Mouse (Mus musculus): ENCODE measurements around the gene Tiprl.

The Tiprl gene

DNA sequence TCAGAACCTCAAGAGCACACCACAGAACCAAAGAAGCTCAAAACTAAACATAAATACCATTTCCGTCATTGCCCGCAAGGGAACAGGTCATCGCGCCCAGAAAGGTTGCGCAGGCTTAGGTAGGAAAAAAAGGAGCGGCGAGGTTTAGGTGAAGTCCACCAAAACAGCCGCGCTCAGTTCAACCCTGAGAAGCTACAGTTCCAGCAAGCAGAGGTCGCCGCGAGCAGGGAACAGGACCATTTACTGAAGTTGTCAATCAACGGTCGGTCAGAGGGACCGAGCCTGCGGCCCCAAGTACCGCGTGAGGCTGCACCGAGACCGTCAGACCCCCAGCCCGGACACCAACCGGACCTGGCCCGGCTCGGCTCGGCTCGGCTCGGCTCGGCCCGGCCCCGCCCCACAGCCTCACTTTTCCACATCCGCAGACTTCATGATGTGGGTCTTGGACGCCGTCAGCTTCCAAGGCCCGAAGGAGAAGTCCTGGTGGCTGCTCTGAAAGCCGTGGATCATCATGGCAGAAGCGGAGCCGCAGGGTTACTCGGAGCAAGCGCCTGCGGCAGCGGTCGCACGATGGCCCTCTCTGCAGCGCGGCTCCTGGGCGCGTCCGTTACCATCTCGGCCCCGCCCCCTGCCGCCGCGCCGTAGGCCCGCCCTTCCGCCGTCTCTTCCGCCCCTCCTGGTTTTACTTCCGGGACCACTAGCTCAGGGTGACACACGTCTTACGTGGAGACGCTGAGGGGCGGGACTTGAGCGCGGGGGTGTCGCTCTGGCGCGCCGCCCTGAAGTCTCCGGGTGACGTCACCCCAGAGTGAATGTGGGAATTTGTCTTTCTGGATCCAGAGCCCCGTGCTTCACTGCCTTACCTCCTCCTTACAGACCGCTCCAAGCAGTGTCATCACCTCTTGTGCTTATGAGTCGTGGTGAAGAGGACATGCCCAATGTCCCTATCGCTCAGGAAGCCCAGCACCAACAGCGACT, at the start of gene Tiprl:
Gene Tiprl, minus strand, starts transcription at position 676 of the 978 bp plus-strand sequence.
- DNase-seq (ENCODE audit: low read depth) = peak; percentile 98

DNA sequence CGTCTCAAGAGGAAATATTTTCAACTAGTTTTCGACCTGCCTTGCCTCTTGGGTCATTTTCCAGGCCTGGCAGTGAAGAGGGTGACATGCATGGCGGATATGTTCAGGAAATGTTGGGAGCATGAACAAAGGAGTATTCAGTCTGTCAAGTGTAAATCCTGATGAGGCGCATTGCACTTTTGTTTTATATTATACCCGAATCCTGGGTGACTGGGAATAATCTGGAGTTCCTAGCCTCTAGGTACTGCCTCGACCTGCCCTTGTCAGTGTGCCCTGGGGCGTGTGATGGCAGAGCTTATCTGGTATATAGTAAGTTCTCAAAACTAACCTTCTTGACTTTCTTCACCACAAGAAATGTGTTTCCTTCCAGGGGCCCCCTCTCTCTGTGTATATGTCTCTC, 47.3 kb upstream of the Tiprl start:
- DNase-seq (ENCODE audit: low read depth) = no peak

DNA sequence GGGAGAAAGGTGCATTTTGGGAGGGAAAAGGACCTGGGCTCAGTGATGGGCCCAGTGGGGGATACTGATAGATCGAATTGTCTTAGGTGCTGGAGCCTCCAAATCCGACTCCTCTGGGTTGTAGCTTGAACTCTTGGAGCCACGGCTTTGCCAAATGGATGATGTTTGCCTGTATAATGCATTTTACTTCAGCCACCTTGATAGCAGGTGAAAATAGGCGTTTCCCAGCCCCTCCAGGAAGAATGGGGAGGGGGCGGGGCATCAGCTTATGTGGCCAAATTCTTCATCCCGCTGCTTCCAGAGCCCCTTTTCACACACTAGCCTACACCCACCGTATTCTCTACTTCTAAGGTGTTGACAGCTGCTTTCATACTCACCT, 46.2 kb upstream of the Tiprl start:
- no peak for DNase-seq (ENCODE audit: low read depth)

DNA sequence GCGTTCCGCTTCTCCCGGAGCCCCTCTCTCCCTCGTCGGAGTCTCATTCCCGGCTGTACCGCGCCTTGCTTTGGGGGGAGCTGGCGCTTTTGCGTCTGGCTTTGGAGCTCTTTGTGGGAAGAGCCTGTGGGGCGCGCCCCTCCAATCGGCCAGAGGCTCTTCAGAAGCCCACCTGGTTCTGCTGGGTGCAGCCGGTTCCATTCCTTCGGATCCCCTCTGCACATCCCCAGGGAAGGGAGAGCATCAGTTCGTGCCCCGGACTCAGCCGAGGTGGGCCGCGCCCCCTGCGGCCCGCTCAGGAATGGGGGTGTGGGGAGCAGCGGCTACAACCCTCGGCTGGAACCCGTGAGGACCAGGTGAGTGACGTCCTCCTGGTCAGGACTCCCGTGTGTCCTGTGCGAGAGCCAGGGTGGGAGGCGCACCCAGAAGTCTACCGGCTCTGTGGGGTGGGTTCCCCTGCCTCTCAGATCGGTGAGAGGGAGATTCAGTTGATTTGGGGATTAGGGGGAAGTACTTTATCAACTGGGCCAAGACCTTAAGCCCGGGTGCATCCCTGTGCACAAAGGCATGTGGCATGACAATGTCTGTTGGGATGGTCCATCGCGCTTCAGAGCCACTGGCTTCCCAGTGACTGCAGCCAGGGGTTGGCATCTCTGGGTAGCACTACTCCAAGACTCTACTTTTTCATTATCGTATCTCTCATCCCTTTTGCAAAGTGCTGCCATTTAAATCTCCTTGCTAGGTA, 45.6 kb upstream of the Tiprl start:
- no peak for DNase-seq (ENCODE audit: low read depth)

DNA sequence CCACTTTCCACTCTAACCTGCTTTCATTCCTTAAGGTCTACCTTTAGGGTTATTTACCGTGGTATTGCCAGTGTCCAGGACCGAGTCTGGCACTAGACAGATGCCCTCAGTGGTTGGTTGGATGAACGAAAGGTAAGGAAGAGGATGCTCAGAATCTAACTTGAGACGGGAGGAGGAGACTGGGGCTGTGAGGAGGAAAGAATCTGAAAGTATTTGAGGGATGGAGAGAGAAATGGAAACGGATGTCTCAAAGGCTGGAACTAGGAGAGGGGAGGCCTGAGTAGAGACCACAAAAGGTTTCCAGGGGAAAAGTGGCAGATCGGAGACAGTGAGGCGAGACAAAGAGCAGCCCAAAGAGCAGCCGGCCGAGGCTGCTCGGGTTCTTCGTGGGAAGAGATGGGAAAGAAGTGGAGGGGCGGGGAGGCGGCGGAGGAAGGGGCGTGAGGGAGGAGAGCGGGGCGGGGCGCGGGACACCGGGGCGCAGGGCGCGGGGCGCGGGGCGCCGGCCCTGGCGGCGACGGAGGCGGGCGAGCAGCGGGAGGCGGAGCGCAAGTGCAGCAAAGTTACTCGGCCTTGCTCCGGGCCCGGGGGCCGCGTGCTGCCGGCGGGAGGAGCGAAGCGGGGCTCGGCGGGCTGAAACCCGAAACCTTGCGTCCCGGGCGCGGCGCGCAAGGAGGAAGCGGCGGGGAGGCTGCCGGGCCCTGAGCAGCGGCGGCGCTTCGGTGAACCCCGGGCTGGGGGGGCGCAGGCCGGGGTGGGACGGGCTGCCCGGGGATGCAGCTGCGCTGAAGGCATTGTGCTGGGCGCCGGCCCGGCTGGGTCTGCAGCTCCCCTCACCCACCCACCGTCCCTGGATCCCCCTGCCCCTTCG, 44.8 kb upstream of the Tiprl start:
- DNase-seq (ENCODE audit: low read depth) = peak; percentile 18

DNA sequence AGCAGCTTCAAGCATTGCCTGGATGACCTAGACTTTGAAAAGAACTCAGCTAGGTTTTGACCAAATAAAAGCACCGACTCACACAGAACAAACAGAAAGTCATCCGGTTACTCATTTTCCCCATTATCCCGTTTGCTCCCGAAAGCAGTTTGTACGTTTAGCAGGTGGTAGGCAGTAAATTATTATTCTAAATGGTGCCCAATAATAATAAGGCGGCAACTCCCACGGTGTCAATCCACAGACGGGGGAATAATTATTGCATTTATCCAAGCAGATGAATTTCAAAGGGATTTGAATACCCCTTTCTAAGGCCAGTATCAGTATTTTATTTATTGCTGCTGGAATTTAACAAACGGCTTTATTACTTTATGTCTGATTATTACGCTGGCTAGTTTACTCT, 43.9 kb upstream of the Tiprl start:
- no peak for DNase-seq (ENCODE audit: low read depth)

DNA sequence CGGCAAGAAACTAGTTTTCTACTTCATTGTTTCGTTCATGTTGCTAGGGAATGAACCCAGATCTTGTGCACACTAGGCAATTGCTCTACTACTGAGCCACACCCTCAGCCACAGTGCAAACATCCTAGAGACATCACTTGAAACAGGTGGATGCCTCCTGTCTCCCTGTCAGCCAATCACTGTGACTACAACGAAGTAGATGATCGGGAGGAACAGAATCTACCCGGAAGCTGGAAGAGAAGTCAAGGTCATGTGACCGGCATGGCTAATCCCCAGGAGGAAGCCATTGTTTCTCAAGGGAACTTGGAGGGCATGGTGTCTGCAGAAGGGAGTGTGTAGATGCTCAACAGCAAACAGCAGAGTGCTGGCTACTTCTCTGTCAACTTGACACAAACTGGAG, 38.1 kb upstream of the Tiprl start:
- DNase-seq (ENCODE audit: low read depth) = no peak

DNA sequence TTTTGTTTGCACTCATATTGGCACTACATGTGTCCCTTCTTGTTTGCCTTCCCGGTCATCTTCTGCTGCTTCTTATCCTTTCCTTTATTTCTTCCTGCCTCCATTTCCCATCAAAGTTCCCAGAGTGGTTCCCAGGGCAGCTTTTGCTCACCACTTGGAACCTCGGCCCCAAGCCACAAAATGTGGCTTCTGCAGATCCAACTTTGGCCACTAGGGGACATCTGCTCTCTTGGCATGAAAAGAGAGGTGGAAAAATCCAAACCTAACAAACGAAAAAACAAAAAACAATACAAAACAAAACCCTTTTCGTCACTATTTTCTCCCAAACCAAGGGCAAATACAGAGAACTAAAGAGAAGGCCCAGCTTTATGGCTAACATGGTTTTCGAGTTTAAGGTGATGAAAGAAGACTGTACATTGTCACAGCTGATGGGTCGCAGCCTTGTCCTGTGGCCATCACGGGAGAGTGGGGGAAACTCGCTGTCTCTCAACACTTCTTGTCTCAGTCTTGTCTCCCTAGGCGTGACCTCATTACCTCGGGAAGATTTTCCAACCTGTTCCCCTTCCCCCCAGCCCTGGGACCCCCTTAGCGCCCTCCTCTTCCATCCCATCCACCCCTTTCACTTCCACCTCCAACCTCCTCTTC, 15.4 kb upstream of the Tiprl start:
- DNase-seq (ENCODE audit: low read depth) = peak; percentile 75

DNA sequence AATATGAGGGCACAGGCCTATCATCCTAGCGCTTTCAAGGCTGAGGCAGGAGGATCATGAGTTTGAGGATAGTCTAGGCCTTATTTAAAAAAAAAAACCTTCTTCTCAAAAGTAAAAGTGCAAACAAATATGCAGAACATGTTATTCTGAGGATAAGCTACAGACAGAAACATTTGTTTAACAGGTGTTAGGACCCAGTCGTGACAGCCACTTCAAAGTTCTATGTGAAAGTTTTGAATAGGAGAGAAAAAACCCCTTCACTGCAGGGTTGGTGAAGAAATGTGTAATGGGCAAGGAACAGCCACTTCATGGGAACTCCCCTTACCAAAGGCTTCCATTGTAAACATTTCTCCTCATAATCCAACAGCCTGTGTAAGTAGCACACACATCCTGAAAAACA, 13.8 kb upstream of the Tiprl start:
- DNase-seq (ENCODE audit: low read depth) = no peak

DNA sequence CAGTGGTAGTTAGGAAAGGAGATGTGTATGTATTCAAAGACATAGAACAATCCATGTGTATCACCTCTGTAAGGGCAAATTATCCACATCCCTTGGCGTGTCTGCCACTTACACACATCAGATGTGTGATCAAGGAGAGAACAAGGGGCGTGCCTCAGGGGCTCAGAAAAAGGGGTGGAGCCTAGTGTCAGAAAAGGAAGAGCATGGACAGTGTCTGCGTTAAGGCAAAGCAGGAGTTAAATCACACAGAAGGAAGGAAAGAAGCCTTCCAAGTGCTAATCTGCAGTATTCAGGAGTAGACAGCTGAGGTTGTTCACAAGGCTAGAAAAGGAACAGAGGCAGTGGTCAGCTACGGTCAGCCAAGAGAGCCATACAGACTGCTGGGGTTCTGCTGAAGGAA, 12.0 kb upstream of the Tiprl start:
- no peak for DNase-seq (ENCODE audit: low read depth)

DNA sequence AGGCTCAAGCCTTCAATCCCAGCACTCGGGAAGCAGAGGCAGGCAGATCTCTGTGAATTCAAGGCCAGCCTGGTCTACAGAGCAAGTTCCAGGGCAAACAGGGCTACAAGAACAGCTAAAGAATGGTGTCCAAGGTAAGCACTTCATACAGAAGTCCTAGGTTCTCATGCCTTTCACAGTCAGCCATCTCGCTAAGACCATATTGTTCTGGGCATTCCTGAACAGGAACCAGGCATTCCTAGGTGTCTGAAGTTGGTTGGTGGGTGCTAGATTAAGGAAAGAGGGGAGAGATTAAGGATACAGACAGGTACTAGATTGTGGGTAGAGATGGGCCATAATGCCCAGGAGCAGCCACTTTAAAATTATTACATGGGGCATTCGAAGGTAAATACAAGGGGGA, 11.0 kb upstream of the Tiprl start:
- DNase-seq (ENCODE audit: low read depth) = no peak

DNA sequence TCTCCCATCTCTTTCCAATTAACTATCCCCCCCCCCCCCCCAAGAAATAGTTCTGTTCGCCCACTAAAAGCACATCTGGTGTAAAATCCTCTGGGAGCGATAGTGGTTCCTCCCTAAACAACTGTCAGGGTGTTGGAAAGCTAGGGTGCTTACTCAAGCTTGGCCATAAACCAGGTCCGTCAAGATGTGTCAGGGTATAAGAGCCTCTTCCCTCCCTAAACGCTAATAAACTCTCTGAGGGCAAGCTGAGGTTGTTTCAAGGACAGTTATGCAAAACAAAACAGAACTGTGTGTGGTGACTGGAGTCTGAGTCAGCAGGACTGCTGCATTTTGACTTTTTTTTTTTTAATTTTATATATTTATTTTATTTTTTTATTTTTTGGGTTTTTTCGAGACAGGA, 10.3 kb upstream of the Tiprl start:
- no peak for DNase-seq (ENCODE audit: low read depth)

DNA sequence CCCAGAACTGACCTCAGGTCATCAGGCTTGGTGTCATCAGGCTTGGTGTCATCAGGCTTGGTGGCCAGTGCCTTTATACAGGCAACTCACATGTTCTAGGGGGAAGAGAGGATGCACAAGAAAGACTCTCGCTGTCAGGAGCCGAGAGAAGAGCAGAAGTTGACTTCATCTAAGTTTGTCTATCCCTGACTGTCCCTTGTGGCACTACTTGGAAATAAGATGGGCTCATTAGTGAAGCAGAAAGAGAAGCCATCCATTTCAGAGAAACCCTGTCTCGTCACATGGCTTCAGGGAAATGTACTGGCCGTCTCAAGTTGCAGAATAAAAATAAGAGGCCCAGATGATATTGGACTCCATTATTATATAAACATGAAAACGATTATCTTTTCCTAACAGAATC, 9.8 kb upstream of the Tiprl start:
- DNase-seq (ENCODE audit: low read depth) = no peak

DNA sequence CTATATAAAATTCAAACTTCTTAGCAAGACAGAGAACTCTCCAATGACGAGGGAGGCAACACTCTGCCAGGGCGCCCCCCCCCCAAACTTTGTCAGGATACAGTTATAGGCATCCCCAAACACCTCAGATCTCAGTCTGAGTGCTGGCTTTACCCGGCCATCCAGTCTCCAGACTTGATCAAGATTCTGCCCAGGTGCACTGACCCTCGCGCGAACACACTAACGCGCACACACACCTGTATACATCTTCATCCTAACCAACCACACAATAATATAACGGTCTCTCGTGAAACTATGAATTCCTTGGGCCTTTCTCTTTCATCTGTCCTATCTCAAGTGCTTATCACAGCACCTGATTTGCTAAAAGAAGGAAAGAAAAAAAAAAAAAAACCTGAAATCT, 950 bp downstream of the Tiprl start:
- no peak for DNase-seq (ENCODE audit: low read depth)

DNA sequence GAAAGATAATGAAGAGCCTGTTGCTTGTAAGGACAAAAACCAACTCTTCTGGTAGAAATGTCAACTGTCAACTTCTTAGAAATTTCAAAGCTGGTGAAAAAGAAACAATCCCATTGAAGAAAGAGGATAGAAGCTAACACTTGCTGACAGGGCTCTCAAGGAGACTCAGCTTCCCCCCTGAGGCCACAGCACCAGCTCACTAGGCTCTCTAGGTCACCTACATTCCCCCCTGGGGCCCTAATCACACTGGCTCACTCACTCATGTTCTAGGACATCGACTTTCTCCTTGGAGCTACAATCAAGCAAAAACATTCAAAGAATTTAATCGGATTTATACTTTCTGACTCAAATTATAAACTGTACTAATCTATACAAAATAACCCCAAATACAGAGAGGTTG, 3.0 kb downstream of the Tiprl start:
- no peak for DNase-seq (ENCODE audit: low read depth)

DNA sequence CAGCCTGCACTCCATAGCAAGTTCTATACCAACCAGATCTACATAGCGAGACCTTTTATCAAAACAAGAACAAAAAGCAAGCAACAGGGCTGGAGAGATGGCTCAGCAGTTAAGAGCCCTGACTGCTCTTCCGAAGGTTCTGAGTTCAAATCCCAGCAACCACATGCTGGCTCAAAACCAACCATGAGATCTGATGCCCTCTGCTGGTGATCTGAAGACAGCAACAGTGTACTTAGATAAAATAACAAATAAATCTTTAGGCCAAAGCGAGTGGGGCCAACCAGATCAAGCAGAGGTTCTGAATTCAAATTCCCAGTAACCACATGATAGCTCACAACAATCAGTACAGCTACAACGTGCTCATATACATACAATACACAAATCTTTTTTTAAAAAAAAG, 6.1 kb downstream of the Tiprl start:
- peak; percentile 49 for DNase-seq (ENCODE audit: low read depth)

DNA sequence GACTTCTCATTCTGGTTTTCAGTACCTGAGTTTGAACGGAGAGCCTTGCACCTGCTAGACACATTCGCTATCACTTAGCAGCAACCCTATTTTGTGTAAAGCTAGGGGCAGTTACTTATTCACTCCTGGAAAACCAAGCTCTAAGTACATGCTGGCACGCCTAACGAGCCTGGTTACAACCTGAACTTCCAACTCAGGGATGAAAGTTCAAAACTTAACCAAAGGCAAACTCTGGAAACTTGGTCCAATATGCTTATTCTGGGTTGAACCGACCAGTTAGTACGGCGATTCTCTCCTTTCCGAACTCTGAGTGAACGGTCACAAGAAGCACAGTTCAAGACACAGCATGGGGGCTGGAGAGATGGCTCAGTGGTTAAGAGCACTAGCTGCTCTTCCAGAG, 7.2 kb downstream of the Tiprl start:
- no peak for DNase-seq (ENCODE audit: low read depth)

DNA sequence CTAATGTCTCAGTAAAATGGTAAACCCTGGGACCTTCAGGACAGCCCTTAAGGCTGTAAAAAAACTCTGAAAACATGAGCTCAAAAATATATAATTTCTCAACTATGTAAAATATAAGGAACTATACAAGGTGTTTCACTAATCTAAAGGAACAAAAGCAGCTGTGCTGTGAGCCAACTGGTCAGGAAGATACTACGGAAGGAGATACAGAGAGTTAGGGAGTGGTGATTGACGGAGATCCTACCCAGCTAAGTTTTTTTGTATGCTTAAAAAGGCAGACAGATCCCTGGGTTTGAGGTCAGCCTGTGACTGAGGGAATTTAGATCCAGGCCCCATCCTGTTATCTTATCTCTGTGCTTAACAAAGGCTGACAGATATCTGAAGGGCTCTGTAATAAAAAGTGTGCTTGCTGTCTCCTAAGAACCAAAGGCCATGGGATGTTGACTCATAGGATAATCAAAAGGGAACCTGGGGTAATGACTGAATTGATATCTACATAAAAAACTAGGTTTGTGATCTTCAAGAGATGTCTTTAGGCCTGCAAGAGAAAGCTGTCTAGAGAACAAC, 19.7 kb downstream of the Tiprl start:
- DNase-seq (ENCODE audit: low read depth) = no peak

DNA sequence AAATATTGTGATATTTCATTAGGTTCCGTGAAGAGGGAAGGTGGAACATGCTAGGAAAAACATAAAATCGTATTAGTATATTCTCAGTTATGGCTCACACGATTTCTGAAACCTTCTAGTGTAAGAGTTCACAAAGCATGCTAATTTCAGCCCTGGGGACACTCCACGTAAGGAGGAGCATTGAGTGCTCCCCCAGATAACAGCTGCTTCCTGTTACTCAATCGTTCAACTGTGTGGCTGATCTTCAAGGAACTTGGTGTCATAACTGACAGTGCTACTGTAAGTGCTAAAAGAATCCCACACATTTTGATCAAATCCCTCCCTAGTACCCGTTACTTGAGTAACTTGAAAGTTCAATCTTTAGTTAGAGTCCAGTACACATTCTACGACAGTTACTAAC, 21.0 kb downstream of the Tiprl start:
- DNase-seq (ENCODE audit: low read depth) = no peak

DNA sequence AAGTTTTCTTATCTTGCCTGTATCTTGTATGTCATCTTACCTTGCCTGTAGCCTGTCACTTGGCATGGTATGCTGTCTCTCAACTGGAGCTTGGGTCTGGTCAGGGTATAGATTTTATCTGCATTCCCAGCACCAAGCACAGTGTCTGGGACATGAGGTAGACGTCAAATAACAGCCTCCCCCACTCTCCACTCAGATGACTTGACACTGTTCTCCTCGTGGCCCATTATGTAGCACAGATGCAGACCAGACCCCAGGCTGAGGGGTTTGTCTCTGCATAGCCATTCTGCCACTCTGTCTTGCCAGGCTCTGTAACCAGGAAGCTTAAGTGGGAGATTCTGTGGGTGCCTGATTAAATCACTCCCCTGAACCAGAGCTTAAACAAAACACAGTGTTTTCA, 31.2 kb downstream of the Tiprl start:
- DNase-seq (ENCODE audit: low read depth) = no peak

DNA sequence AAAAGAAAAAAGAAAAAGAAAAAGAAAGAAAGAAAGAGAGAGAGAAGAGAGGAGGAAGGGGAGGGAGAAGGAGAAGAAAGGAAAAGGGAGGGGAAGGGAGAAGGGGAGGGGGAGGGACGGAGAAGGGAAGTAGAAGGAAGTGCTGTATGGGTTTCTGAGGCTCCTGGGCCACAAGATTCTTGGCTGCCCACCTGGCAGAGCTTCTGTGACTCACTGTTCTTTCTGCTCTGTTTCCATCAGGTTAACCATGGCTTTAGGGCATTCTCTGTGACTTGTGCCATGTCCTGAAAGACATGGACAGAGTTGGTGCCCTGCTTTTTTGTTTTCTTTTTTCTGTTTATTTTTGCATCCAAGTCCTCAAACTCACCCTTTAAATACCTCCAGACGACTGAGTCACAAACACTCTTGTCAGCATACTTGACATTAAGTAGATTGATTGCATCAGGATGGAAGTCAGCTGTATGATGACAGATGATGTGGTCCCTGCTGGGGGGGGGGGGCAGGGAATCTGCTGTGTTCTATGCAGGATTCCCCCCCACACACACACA, 33.2 kb downstream of the Tiprl start:
- no peak for DNase-seq (ENCODE audit: low read depth)

Data from induced T-regulatory cell, adult 2 months (primary cell).